Mouse (Mus musculus): ENCODE measurements around the gene Ovol3.

DNA sequence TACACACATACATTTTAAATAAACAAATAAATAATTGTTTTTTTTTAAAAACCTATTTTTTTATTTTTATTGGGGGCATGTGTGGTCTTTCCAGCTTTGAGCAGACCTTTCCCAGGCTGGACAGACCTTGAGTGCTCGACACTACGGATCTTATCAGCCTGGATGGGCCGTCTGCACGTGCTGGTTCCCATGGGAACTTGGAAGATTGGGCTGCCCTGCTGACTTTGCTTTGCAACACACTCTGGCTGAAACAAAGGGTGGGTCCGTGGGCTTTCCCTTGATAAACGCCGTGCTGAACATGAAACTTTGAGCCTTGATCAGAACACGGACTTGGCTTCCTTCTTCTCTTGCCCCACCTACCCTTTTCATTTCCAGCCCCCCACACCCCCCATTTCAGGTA lies 31.1 kb downstream of the Ovol3 start:
- no peak for TF ChIP-seq CTCF (IDR thresholded peaks at IDR 0.05; ENCODE audit: borderline replicate concordance, control insufficient read depth, extremely low read depth, insufficient read depth, low read length, poor library complexity)
- no peak for TF ChIP-seq POLR2A (IDR thresholded peaks at IDR 0.05; ENCODE audit: control insufficient read depth, extremely low read depth, insufficient read depth, low read length, poor library complexity)
